Mouse (Mus musculus) urinary bladder, postnatal 25 days (tissue): ENCODE data around the gene Tmem184b.
A peak's percentile ranks its signal among the peaks of the same experiment; 100 is the strongest.

Experiments used
- DNase-seq: peaks from one replicate; pipeline ENCODE4 v3.0.0; 2022; ENCODE audit warnings: low spot score

The Tmem184b gene

DNA sequence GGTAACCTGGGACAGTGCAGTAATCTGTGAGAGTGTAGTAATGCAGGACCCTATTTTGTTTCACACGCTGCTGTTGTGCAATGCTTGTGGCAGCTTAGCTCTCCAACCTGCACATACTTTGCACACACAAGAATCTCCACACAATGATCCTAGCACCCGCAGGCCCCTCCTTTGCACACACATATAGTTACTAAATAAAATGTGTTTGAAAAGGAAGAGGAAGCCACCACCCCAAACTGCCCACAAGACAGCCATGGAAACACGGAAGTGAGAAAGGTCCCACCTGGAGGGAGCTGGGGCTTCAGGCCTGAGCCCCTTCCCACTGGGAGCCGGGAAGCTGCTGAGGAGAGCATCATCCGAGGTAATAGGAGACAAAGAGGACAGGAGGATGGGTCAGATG is 64.4 kb downstream of the Tmem184b start:
- no peak for DNase-seq

GRCm38 (mm10) chr15:79335061-79335655 is 68.2 kb downstream of the Tmem184b start:
- DNase-seq: no peak

DNA sequence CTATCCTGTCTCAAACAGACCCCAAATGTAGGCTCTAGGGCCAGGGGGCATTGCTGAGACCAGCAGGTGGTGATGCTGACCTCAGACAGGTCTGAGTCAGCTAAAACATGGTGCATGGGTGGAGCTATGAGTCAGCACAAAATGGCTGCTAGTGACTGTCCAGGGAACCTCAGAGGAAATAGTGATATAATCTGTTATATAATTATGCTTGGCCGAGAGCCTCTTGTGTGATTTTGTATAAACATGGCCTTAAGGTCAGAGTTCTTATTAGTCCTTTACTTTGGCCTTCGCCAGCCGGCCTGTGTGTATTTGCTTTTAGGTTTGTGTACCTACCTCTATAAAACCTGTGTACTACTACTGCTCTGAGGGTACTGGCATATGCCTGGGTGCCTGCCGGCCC is 70.0 kb downstream of the Tmem184b start:
- DNase-seq: no peak

DNA sequence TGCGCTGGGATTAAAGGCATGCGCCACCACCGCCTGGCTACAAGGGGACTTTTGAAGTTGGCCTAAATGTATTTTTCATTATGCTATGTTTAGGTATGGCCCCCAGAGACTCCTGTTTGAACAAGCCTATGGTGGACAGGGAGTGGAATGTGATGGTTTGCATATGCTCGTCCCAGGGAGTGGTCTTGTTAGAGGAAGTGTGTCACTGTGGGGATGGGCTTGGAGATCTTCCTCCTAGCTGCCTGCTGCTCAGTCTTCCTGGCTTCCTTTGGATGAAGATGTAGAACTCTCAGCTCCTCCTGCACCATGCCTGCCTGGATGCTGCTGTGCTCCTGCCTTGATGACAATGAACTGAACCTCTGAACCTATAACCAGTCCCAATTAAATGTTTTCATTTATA is 72.8 kb downstream of the Tmem184b start:
- DNase-seq: no peak

- no peak for DNase-seq
Observed at GRCm38 (mm10) chr15:79329979-79330363, 73.4 kb downstream of the Tmem184b start.

DNA sequence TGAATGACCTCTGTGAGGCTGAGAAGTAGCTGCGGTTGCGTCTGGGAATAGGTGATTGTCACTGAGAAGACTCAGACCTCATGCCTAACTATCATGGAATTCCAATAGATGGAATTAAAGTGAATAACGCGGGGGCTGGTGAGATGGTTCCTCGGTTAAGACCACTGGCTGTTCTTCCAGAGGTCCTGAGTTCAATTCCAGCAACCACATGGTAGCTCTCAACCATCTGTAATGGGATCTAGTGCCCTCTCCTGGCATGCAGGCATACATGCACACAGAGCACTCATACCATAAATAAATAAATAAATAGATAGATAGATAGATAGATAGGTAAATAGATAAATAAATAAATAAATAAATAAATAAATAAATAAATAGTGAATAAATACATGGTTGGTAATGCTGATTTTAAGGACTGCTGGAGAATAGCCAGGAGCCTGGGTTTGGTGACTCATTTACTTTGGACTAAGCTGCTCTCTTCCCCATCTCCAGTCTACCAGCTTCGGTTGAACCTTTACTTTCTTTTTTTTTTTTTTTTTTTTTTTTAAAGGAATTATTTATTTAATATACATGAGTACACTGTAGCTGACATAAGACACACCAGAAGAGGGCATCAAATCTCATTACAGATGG is 73.9 kb downstream of the Tmem184b start:
- no peak for DNase-seq

- no peak for DNase-seq
Observed at GRCm38 (mm10) chr15:79328939-79329275, 74.5 kb downstream of the Tmem184b start.

DNA sequence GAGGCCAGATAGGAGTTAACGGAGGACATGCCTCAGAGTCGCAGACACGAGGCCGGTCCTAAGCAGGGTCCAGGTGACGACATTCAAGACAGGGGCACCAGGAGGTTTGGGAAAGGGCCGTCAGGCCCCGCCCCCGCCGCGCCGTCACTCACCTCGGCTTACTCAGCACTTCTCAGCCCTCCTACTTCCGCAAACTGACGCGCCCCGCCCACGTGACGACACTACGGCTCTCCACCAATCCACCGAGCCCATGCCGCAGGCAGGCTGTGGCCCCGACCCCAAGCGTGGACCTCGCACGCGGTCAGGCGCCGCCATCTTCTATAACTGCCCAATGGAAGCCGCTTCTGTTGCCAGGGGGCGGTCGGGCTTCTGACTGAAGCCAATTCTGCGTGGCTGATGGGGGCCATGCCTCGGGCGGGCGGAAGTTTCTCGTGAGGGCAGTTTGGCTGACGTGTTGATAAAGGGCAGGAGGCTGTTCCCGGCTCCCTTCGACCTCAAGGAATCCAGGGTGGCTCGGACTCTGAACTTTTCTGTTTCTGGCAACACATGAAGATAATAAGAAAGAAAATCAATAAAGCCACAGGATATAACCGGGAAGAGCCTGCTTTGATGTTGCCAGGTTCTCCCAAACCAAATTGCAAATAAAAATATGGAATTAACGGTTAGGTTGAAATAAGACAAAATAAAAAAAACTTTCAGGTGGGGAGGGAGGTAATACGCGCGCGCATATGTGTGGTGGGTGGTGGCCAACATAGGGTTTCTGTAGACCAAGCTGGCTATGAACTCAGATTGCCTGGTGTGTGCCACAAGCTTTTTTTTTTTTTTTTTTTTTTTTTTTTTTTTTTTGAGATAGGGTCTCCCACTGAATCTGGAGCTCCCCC is 75.1 kb downstream of the Tmem184b start, which contains the start of gene Pla2g6:
TSS of gene Pla2g6 (minus strand) at position 333 of the 881 bp plus-strand sequence.
- DNase-seq: peak; percentile 97

- DNase-seq: no peak
Observed at GRCm38 (mm10) chr15:79326971-79327961, 76.1 kb downstream of the Tmem184b start.

- DNase-seq: no peak
Observed at GRCm38 (mm10) chr15:79326264-79326663, 77.1 kb downstream of the Tmem184b start.

- DNase-seq: no peak
Observed at GRCm38 (mm10) chr15:79325742-79326141, 77.6 kb downstream of the Tmem184b start.

DNA sequence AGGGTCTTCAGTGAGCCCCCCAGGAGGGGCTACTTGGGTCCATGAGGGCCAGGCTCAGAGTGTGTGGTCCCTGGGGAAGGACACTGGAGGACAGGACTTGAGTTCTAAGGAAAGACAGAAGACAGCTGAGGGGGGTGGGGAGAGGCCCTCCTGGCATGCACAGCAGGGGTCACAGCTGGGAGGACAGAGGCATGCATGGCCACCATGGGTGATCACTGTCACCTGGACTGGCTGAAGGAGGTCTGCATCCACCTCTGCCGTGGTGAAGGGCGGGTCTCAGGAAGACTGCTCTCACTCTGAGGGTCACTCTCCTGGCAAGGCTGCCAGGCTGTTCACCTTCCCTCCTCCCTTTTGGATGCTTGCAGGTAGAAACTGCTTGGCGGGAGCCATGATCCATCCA is 79.0 kb downstream of the Tmem184b start:
- no peak for DNase-seq

- no peak for DNase-seq
Observed at GRCm38 (mm10) chr15:79323791-79324155, 79.6 kb downstream of the Tmem184b start.

DNA sequence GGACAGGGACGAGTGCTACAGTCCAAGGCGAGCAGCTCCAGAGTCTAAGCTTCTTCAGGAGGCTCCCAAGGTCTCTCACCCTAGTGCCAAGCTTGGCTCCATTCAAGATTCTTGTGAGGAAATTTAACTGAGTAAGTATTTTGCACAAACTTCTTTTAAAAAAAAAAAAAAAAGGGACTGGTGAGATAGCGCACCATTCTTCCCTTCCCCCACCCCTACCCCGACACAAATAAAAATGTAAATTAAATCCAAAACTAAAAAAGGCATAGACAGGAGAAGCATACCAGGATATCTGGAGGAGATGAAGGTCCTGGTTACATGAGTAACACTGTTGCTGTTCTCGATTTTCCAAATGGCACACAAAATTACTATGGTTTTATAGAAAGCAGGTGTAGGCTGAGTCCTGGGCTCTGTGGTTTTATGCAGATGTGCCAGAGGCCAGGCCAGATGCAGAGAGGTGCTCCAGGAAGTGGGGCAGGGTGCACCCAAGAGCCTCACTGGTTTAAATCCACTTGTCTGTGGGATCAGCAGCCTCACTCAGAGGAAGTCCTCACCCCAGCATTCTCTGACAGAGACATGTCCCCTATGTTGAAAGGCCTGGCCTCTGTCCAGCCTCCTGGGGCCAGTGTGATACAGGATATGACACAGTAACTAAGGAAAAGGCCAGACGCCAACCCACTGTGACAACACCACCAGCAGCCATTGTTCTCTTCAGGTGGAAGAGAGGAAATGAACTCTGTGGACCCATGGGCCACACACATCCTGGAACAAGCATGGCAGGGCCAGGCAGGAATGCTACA is 80.2 kb downstream of the Tmem184b start:
- no peak for DNase-seq

DNA sequence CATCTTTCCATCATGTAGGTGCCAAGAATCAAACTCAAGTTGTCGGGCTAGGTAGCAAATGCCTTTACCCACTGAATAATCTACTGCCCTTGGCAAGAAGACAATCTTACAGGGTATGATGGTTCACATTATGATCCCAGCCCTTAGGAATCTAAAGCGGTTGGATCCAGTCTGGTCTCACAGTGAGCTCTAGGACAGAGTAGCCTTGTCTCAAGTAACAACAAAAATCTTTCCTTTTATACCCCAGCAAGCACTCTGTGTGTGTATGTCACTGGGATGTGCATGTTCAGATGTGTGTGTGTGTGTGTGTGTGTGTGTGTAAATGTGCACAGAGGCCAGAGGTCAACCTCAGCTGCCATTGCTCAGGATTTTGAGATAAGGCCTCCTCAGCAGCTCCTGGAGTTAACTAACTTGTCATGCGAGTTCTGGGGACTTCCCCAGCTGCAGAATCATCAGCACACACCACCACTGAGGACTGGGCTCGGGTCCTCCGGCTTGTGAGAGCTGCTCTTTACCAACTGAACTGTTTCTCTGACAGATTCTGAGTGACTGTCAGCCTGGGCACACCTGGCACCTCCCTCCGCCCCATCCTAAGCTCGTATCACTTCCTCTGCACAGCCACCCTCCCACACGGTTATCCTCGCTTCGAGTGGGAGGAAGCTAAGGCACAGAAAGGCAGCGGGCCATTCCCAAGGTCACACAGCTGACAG is 80.9 kb downstream of the Tmem184b start:
- no peak for DNase-seq

DNA sequence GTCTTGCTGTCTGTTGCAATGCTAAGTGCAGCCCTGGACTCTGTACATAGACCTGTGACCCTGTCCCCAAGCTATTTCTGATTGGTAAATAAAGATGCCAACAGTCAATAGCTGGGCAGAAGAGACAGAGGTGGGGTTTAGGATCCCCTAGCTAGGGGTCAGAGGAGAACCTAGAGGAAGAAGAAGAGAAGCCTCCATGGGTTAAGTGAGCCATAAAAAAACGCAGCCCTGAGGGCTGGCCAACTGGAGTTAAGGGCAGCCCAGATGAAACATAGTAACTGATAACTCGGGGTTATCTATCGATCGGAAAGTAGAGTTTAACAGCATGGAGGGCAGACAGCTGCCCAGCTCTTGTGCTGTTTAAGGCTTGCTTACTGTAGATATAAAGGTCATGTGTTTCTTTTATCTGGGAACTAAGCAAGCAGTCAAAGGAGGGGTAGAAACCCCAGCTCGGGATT is 81.6 kb downstream of the Tmem184b start:
- no peak for DNase-seq

GRCm38 (mm10) chr15:79313848-79314369 is 89.5 kb downstream of the Tmem184b start:
- DNase-seq: no peak
